Mouse (Mus musculus): ENCODE data around the gene Ahctf1. TPM values are rescaled to one million over a fixed set of nuclear protein-coding genes. Genes with fewer than 3 reads are reported as not detected.
"Not testable (repeated sequence)": the region's sequence is repeated elsewhere in the genome, so short reads cannot be mapped to it uniquely, and the experiment has no call there.

Gene Ahctf1
- polyA plus RNA-seq, 1 experiment from 2014 or later: 36.1 TPM

- no peaks in the 10 kb centered on the region for H3K9me3 ChIP-seq (replicated peaks)
- WGBS: 80% methylated on average over 4 of the region's 4 CpGs
Observed at GRCm38 (mm10) chr1:179828900-179829299, 25.4 kb upstream of the Ahctf1 start.

GRCm38 (mm10) chr1:179828051-179828450, 24.6 kb upstream of the Ahctf1 start:
- H3K4me3 ChIP-seq: no peak overlapping the region

More at GRCm38 (mm10) chr1:179828900-179829299, 25.4 kb upstream of the Ahctf1 start:
- Histone ChIP-seq H3K27ac (no peak overlapping the region), H3K4me3 (no peak overlapping the region), H3K27me3 (ENCODE audit: low read depth, poor library complexity, severe bottlenecking) (no peaks in the 10 kb centered on the region), H3K36me3 (no peaks in the 10 kb centered on the region), H3K4me1 (peaks cover 5% of the 10 kb centered on the region; the same call in 1 of the 2 replicates)
- DNase-seq (ENCODE audit: low spot score): no peak

GRCm38 (mm10) chr1:179824549-179824948, 21.1 kb upstream of the Ahctf1 start:
- Histone ChIP-seq H3K36me3 (no peaks in the 10 kb centered on the region), H3K4me3 (no peak overlapping the region), H3K9me3 (replicated peaks) (no peaks in the 10 kb centered on the region), H3K27me3 (ENCODE audit: low read depth, poor library complexity, severe bottlenecking) (no peaks in the 10 kb centered on the region), H3K27ac (no peak overlapping the region), H3K4me1 (no peaks in the 10 kb centered on the region)
- WGBS: 77% methylated on average over 5 of the region's 5 CpGs
- DNase-seq (ENCODE audit: low spot score): no peak

More at GRCm38 (mm10) chr1:179828051-179828450, 24.6 kb upstream of the Ahctf1 start:
- WGBS: 92% methylated on average over 5 of the region's 5 CpGs
- no peaks in the 10 kb centered on the region for H3K36me3 ChIP-seq
- peaks cover 5% of the 10 kb centered on the region; the same call in 1 of the 2 replicates for H3K4me1 ChIP-seq
- DNase-seq (ENCODE audit: low spot score): no peak
- no peaks in the 10 kb centered on the region for H3K9me3 ChIP-seq (replicated peaks)
- no peaks in the 10 kb centered on the region for H3K27me3 ChIP-seq (ENCODE audit: low read depth, poor library complexity, severe bottlenecking)
- H3K27ac ChIP-seq: no peak overlapping the region

GRCm38 (mm10) chr1:179818490-179819278, 15.2 kb upstream of the Ahctf1 start:
- DNase-seq (ENCODE audit: low spot score); H3K36me3 ChIP-seq; H3K27me3 ChIP-seq (ENCODE audit: low read depth, poor library complexity, severe bottlenecking); H3K9me3 ChIP-seq (replicated peaks); H3K27ac ChIP-seq; H3K4me1 ChIP-seq; H3K4me3 ChIP-seq: not testable (repeated sequence)
- 89% methylated on average over 11 of the region's 11 CpGs for WGBS

GRCm38 (mm10) chr1:179814616-179815015, 11.1 kb upstream of the Ahctf1 start:
- Histone ChIP-seq H3K9me3 (replicated peaks) (no peaks in the 10 kb centered on the region), H3K36me3 (no peaks in the 10 kb centered on the region), H3K27ac (no peak overlapping the region), H3K4me3 (no peak overlapping the region), H3K27me3 (ENCODE audit: low read depth, poor library complexity, severe bottlenecking) (no peaks in the 10 kb centered on the region), H3K4me1 (no peaks in the 10 kb centered on the region)
- 84% methylated on average over 2 of the region's 2 CpGs for WGBS
- no peak for DNase-seq (ENCODE audit: low spot score)

GRCm38 (mm10) chr1:179813385-179813784, 9.9 kb upstream of the Ahctf1 start:
- Histone ChIP-seq H3K9me3 (replicated peaks) (no peaks in the 10 kb centered on the region), H3K36me3 (no peaks in the 10 kb centered on the region), H3K4me3 (no peak overlapping the region), H3K27ac (no peak overlapping the region), H3K4me1 (no peaks in the 10 kb centered on the region; the same call in 1 of the 2 replicates), H3K27me3 (ENCODE audit: low read depth, poor library complexity, severe bottlenecking) (no peaks in the 10 kb centered on the region)
- no peak for DNase-seq (ENCODE audit: low spot score)
- WGBS: 70% methylated on average over 2 of the region's 2 CpGs

GRCm38 (mm10) chr1:179808300-179808699, 4.8 kb upstream of the Ahctf1 start:
- no peak overlapping the region for H3K4me3 ChIP-seq
- H3K27me3 ChIP-seq (ENCODE audit: low read depth, poor library complexity, severe bottlenecking): no peaks in the 10 kb centered on the region
- 83% methylated on average over 3 of the region's 3 CpGs for WGBS
- no peaks in the 10 kb centered on the region for H3K9me3 ChIP-seq (replicated peaks)
- DNase-seq (ENCODE audit: low spot score): no peak
- no peak overlapping the region for H3K27ac ChIP-seq
- H3K4me1 ChIP-seq: peaks cover 4% of the 10 kb centered on the region; the same call in 1 of the 2 replicates
- H3K36me3 ChIP-seq: no peaks in the 10 kb centered on the region

GRCm38 (mm10) chr1:179807468-179807867, 4.0 kb upstream of the Ahctf1 start:
- peaks cover 4% of the 10 kb centered on the region for H3K4me1 ChIP-seq

GRCm38 (mm10) chr1:179805751-179806150, 2.3 kb upstream of the Ahctf1 start:
- WGBS: 90% methylated on average over 5 of the region's 5 CpGs
- Histone ChIP-seq H3K36me3 (no peaks in the 10 kb centered on the region), H3K27me3 (ENCODE audit: low read depth, poor library complexity, severe bottlenecking) (no peaks in the 10 kb centered on the region), H3K4me1 (peaks cover 18% of the 10 kb centered on the region), H3K4me3 (no peak overlapping the region), H3K27ac (no peak overlapping the region), H3K9me3 (replicated peaks) (no peaks in the 10 kb centered on the region)
- DNase-seq (ENCODE audit: low spot score): no peak

More at GRCm38 (mm10) chr1:179807468-179807867, 4.0 kb upstream of the Ahctf1 start:
- no peaks in the 10 kb centered on the region for H3K9me3 ChIP-seq (replicated peaks)
- 86% methylated on average over 4 of the region's 4 CpGs for WGBS
- H3K4me3 ChIP-seq: no peak overlapping the region
- no peak overlapping the region for H3K27ac ChIP-seq
- H3K27me3 ChIP-seq (ENCODE audit: low read depth, poor library complexity, severe bottlenecking): no peaks in the 10 kb centered on the region
- DNase-seq (ENCODE audit: low spot score): no peak
- no peaks in the 10 kb centered on the region for H3K36me3 ChIP-seq

- peaks cover 8% of the 10 kb centered on the region for H3K36me3 ChIP-seq
- no peak for DNase-seq (ENCODE audit: low spot score)
- no peaks in the 10 kb centered on the region for H3K27me3 ChIP-seq (ENCODE audit: low read depth, poor library complexity, severe bottlenecking)
- peaks cover 18% of the 10 kb centered on the region for H3K4me1 ChIP-seq
- no peaks in the 10 kb centered on the region for H3K9me3 ChIP-seq (replicated peaks)
- 28% methylated on average over 11 of the region's 11 CpGs for WGBS
- peak overlapping the region; percentile 92 for H3K4me3 ChIP-seq
- H3K27ac ChIP-seq: peak overlapping the region; percentile 97
Observed at GRCm38 (mm10) chr1:179804140-179804881, 831 bp upstream of the Ahctf1 start.

GRCm38 (mm10) chr1:179802610-179803512, 619 bp downstream of the Ahctf1 start, which contains the start of gene Gm10518:
Gm10518 (plus strand) TSS chr1:179803376.
- peak within 1 kb of the TSS; percentile 97 for H3K27ac ChIP-seq
- WGBS: under 1% methylated on average over 90 of the region's 94 CpGs
- no peaks in the 10 kb centered on the region for H3K27me3 ChIP-seq (ENCODE audit: low read depth, poor library complexity, severe bottlenecking)
- peak within 1 kb of the TSS; percentile 92 for H3K4me3 ChIP-seq
- peak; percentile 77 for DNase-seq (ENCODE audit: low spot score)
- H3K4me1 ChIP-seq: peaks cover 18% of the 10 kb centered on the region
- no peaks in the 10 kb centered on the region for H3K9me3 ChIP-seq (replicated peaks)
- peaks cover 22% of the 10 kb centered on the region for H3K36me3 ChIP-seq

GRCm38 (mm10) chr1:179798794-179799193, 4.7 kb downstream of the Ahctf1 start:
- Histone ChIP-seq H3K27ac (no peak overlapping the region), H3K36me3 (peaks cover 62% of the 10 kb centered on the region), H3K9me3 (replicated peaks) (no peaks in the 10 kb centered on the region), H3K27me3 (ENCODE audit: low read depth, poor library complexity, severe bottlenecking) (no peaks in the 10 kb centered on the region), H3K4me1 (peaks cover 14% of the 10 kb centered on the region), H3K4me3 (no peak overlapping the region)
- DNase-seq (ENCODE audit: low spot score): no peak
